Mouse (Mus musculus): ENCODE results near the gene Atp6v0e. TPM values are rescaled to one million over a fixed set of nuclear protein-coding genes. Genes with fewer than 3 reads are reported as not detected.
A peak's percentile ranks its signal among the peaks of the same experiment; 100 is the strongest.

Gene Atp6v0e
- polyA plus RNA-seq, 1 experiment from 2014 or later: 99.8 TPM

GRCm38 (mm10) chr17:26647283-26647682 lies 15.7 kb upstream of the Atp6v0e start:
- no peaks in the 10 kb centered on the region for H3K9me3 ChIP-seq (ENCODE audit: control insufficient read depth, low read length)
- ATAC-seq: no peak
- H3K27me3 ChIP-seq (replicated peaks; ENCODE audit: control insufficient read depth, insufficient read depth, low read length): no peaks in the 10 kb centered on the region
- no peaks in the 10 kb centered on the region for H3K4me1 ChIP-seq (ENCODE audit: control insufficient read depth, insufficient read depth, low read depth, low read length)
- peaks cover 23% of the 10 kb centered on the region for H3K36me3 ChIP-seq (ENCODE audit: control insufficient read depth, insufficient read depth, low read length)
- no peak overlapping the region for H3K9ac ChIP-seq (ENCODE audit: low read depth, low read length)
- 78% methylated on average over 13 of the region's 13 CpGs for WGBS
- no peak overlapping the region for H3K27ac ChIP-seq (ENCODE audit: low read depth, low read length)
- no peak overlapping the region for H3K4me2 ChIP-seq (ENCODE audit: low read length)
- H3K4me3 ChIP-seq (ENCODE audit: low read length): no peak overlapping the region

DNA sequence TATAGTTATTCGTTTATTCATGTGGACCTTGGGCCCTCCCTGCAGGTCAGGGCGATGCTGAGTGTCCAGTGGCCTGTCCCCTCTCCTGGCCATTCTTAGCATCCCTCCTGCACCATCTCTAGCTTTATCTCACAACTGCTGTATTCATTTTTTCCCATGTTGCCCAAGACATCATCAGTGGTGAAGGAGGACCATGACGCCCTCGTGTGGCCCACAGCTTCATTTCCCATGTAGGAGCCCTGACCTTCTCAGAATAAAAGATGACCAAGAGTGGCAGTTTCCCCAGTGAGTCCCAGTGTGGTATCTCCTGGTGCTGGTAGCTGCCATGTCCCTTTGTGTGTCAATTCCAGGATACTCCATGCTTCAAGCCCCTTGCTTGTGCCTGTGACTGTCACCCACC lies 13.5 kb upstream of the Atp6v0e start:
- no peak overlapping the region for H3K4me2 ChIP-seq (ENCODE audit: low read length)
- ATAC-seq: no peak
- 82% methylated on average over 4 of the region's 4 CpGs for WGBS
- no peaks in the 10 kb centered on the region for H3K9me3 ChIP-seq (ENCODE audit: control insufficient read depth, low read length)
- H3K27me3 ChIP-seq (replicated peaks; ENCODE audit: control insufficient read depth, insufficient read depth, low read length): no peaks in the 10 kb centered on the region
- H3K9ac ChIP-seq (ENCODE audit: low read depth, low read length): no peak overlapping the region
- H3K4me1 ChIP-seq (ENCODE audit: control insufficient read depth, insufficient read depth, low read depth, low read length): no peaks in the 10 kb centered on the region
- H3K27ac ChIP-seq (ENCODE audit: low read depth, low read length): no peak overlapping the region
- H3K36me3 ChIP-seq (ENCODE audit: control insufficient read depth, insufficient read depth, low read length): peaks cover 11% of the 10 kb centered on the region
- no peak overlapping the region for H3K4me3 ChIP-seq (ENCODE audit: low read length)

DNA sequence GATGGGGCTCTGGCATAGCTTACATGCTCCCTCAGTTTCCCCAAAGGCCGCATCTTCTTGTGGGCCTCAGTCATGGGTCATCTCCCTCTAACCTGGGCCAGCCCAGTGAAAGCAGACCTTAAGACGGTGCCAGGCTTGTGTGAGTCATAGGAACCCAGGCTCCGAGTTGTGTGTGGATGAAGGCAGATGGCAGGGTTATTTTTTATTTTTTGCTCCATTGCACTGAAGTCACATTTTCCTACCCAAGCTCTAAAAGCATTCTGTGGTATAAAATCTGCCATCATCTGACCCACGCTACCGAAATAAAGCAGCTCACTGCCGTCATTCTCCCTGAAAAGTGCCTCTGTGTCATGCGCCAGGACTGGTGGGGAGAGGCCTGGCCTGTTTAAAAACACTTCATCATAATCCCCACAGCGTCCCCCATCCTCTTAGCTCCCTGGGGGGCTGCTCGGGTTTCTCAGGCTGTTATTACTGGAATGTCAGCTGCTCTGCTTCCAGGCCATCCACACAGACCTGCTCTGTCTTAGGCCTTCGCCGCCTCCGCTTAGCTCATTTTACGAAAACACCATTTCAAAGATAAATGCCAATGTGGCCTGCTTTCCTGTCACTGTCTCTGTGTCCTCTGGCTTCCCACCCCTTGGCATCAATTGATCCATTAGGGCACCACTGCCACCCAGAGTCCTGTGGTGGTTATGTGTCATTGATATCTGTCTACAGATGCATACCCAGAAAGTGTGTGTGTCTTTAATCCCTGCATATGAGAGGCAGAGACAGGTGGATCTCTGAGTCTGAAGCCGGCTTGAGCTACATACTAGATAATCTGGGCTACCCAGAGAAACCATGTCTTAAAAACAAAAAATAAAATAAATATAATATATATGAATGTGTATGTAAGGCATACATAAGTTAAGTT lies 12.3 kb upstream of the Atp6v0e start:
- no peak overlapping the region for H3K4me3 ChIP-seq (ENCODE audit: low read length)
- H3K4me2 ChIP-seq (ENCODE audit: low read length): no peak overlapping the region
- no peaks in the 10 kb centered on the region for H3K4me1 ChIP-seq (ENCODE audit: control insufficient read depth, insufficient read depth, low read depth, low read length)
- no peaks in the 10 kb centered on the region for H3K27me3 ChIP-seq (replicated peaks; ENCODE audit: control insufficient read depth, insufficient read depth, low read length)
- ATAC-seq: no peak
- peak overlapping the region; percentile 48; the same call in 1 of the 2 replicates for H3K27ac ChIP-seq (ENCODE audit: low read depth, low read length)
- no peak overlapping the region; the same call in 1 of the 2 replicates for H3K9ac ChIP-seq (ENCODE audit: low read depth, low read length)
- peaks cover 18% of the 10 kb centered on the region for H3K36me3 ChIP-seq (ENCODE audit: control insufficient read depth, insufficient read depth, low read length)
- 76% methylated on average over 14 of the region's 14 CpGs for WGBS
- H3K9me3 ChIP-seq (ENCODE audit: control insufficient read depth, low read length): no peaks in the 10 kb centered on the region

DNA sequence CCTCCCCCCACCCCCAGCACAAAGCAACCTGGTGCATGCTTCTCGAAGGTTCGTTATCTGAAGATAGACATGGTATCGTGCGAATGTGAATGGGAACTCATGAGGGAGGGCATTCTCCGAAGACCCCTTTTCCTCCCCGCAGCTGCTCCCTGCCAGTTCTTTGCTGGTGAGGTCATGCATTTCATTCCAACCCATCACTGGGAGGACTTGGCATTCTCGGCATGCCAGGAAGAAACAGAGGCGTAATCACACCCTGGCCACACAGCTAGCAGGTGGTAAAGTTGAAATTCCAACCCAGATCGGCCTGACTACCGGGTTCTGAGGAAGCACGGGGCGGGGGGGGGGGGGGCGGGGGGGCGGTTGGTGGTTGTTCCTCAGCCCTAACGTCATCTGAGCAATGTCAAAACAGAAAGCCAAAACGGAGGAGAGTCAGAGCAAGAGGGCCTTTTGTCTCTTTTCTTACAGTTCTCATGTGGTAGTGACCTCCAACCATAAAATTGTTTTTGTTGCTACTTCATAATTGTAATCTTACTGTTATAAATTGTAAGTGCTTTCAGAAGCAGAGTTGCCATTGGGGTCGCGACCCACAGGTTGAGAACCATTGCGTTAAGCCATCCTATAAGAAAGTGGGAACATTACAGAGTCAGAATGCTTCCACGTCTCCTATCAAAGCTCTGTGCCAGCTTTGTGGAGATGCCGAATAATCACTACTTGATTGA lies 4.0 kb upstream of the Atp6v0e start:
- Histone ChIP-seq H3K27me3 (replicated peaks; ENCODE audit: control insufficient read depth, insufficient read depth, low read length) (no peaks in the 10 kb centered on the region), H3K27ac (ENCODE audit: low read depth, low read length) (no peak overlapping the region), H3K36me3 (ENCODE audit: control insufficient read depth, insufficient read depth, low read length) (peaks cover 17% of the 10 kb centered on the region), H3K4me3 (ENCODE audit: low read length) (no peak overlapping the region), H3K9me3 (ENCODE audit: control insufficient read depth, low read length) (no peaks in the 10 kb centered on the region), H3K4me2 (ENCODE audit: low read length) (no peak overlapping the region), H3K4me1 (ENCODE audit: control insufficient read depth, insufficient read depth, low read depth, low read length) (peaks cover 9% of the 10 kb centered on the region), H3K9ac (ENCODE audit: low read depth, low read length) (no peak overlapping the region)
- WGBS: 34% methylated on average over 21 of the region's 21 CpGs
- ATAC-seq: no peak

GRCm38 (mm10) chr17:26659573-26659915 lies 3.5 kb upstream of the Atp6v0e start:
- Histone ChIP-seq H3K27ac (ENCODE audit: low read depth, low read length) (no peak overlapping the region), H3K4me2 (ENCODE audit: low read length) (no peak overlapping the region), H3K4me1 (ENCODE audit: control insufficient read depth, insufficient read depth, low read depth, low read length) (peaks cover 9% of the 10 kb centered on the region), H3K4me3 (ENCODE audit: low read length) (no peak overlapping the region), H3K27me3 (replicated peaks; ENCODE audit: control insufficient read depth, insufficient read depth, low read length) (no peaks in the 10 kb centered on the region), H3K36me3 (ENCODE audit: control insufficient read depth, insufficient read depth, low read length) (peaks cover 17% of the 10 kb centered on the region), H3K9ac (ENCODE audit: low read depth, low read length) (no peak overlapping the region), H3K9me3 (ENCODE audit: control insufficient read depth, low read length) (no peaks in the 10 kb centered on the region)
- no peak for ATAC-seq
- WGBS: 43% methylated on average over 3 of the region's 3 CpGs

- peak overlapping the region; percentile 13; the same call in 1 of the 2 replicates for H3K4me3 ChIP-seq (ENCODE audit: low read length)
- H3K27ac ChIP-seq (ENCODE audit: low read depth, low read length): no peak overlapping the region
- H3K9ac ChIP-seq (ENCODE audit: low read depth, low read length): peak overlapping the region; percentile 51; the same call in 1 of the 2 replicates
- H3K36me3 ChIP-seq (ENCODE audit: control insufficient read depth, insufficient read depth, low read length): peaks cover 10% of the 10 kb centered on the region
- no peaks in the 10 kb centered on the region for H3K9me3 ChIP-seq (ENCODE audit: control insufficient read depth, low read length)
- H3K4me2 ChIP-seq (ENCODE audit: low read length): peak overlapping the region; percentile 50
- ATAC-seq: peak; percentile 62
- H3K27me3 ChIP-seq (replicated peaks; ENCODE audit: control insufficient read depth, insufficient read depth, low read length): no peaks in the 10 kb centered on the region
- peaks cover 9% of the 10 kb centered on the region for H3K4me1 ChIP-seq (ENCODE audit: control insufficient read depth, insufficient read depth, low read depth, low read length)
- 24% methylated on average over 20 of the region's 21 CpGs for WGBS
Measured at GRCm38 (mm10) chr17:26660192-26660912, 2.7 kb upstream of the Atp6v0e start.

GRCm38 (mm10) chr17:26662204-26662603 lies 827 bp upstream of the Atp6v0e start:
- ATAC-seq: no peak
- Histone ChIP-seq H3K27me3 (replicated peaks; ENCODE audit: control insufficient read depth, insufficient read depth, low read length) (no peaks in the 10 kb centered on the region), H3K4me3 (ENCODE audit: low read length) (no peak overlapping the region), H3K9ac (ENCODE audit: low read depth, low read length) (no peak overlapping the region), H3K27ac (ENCODE audit: low read depth, low read length) (no peak overlapping the region), H3K9me3 (ENCODE audit: control insufficient read depth, low read length) (no peaks in the 10 kb centered on the region), H3K4me1 (ENCODE audit: control insufficient read depth, insufficient read depth, low read depth, low read length) (peaks cover 9% of the 10 kb centered on the region), H3K4me2 (ENCODE audit: low read length) (no peak overlapping the region), H3K36me3 (ENCODE audit: control insufficient read depth, insufficient read depth, low read length) (no peaks in the 10 kb centered on the region)
- WGBS: 86% methylated on average over 5 of the region's 5 CpGs

DNA sequence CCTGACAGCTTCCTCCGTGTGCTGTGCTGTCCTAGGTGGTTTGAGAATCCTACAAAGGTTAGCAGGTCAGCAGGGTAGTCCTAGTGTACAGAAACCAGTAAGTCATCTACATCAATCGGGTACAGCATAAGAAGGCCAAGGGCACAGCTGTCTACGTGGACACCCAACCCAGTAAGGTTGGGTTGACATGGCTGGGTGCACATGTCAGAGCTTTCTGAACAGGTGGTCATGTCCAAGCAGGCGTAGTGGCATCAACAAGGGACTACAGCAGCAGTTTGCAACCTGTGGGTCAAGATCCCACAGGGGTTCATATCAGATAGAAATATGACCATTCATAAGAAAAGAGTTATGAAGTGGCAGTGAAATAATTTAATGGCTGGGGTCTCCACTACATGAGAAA lies 2.6 kb downstream of the Atp6v0e start:
- H3K9ac ChIP-seq (ENCODE audit: low read depth, low read length): no peak overlapping the region
- H3K27me3 ChIP-seq (replicated peaks; ENCODE audit: control insufficient read depth, insufficient read depth, low read length): no peaks in the 10 kb centered on the region
- H3K36me3 ChIP-seq (ENCODE audit: control insufficient read depth, insufficient read depth, low read length): no peaks in the 10 kb centered on the region
- no peak overlapping the region for H3K27ac ChIP-seq (ENCODE audit: low read depth, low read length)
- H3K4me2 ChIP-seq (ENCODE audit: low read length): no peak overlapping the region
- no peak for ATAC-seq
- H3K4me3 ChIP-seq (ENCODE audit: low read length): no peak overlapping the region
- 82% methylated on average over 4 of the region's 4 CpGs for WGBS
- H3K4me1 ChIP-seq (ENCODE audit: control insufficient read depth, insufficient read depth, low read depth, low read length): peaks cover 8% of the 10 kb centered on the region
- no peaks in the 10 kb centered on the region for H3K9me3 ChIP-seq (ENCODE audit: control insufficient read depth, low read length)

DNA sequence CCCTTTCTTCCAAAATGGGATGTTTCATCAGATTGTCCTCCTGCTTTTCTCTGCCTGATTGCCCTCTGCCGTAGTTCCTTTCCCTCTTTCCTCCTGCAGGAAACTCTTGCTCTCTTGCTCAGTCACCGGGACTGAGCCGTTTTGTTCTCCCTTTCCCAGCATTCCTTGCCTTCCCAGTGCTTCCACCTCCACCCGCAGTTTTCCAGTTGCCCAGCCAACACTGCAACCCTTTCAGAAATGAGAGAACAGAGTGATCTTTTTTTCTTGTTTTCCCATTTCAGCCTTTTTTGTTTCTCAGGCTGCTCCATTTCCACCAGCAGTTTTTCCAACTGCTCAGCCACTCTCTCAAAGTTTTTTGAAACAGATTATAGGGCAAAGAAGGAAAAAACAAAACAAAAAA lies 8.2 kb downstream of the Atp6v0e start:
- Histone ChIP-seq H3K36me3 (ENCODE audit: control insufficient read depth, insufficient read depth, low read length) (no peaks in the 10 kb centered on the region), H3K4me1 (ENCODE audit: control insufficient read depth, insufficient read depth, low read depth, low read length) (no peaks in the 10 kb centered on the region), H3K9me3 (ENCODE audit: control insufficient read depth, low read length) (no peaks in the 10 kb centered on the region), H3K27ac (ENCODE audit: low read depth, low read length) (no peak overlapping the region), H3K4me2 (ENCODE audit: low read length) (no peak overlapping the region), H3K9ac (ENCODE audit: low read depth, low read length) (no peak overlapping the region), H3K27me3 (replicated peaks; ENCODE audit: control insufficient read depth, insufficient read depth, low read length) (no peaks in the 10 kb centered on the region), H3K4me3 (ENCODE audit: low read length) (no peak overlapping the region)
- no peak for ATAC-seq
- WGBS: 57% methylated on average over 4 of the region's 4 CpGs
